In genomic region chr11:69362479-69362878, GRCm38 (mm10) we compare ENCODE assay signal across 1 mouse cellular context.
TF ChIP-seq lines count a peak whose summit lies in the region.

No protein-coding gene starts in this region.

TF ChIP-seq in MEL, 35 proteins besides CTCF, POLR2A, EP300 and RAD21:
- no peak for TF ChIP-seq GATA1 (IDR thresholded peaks at IDR 0.05; ENCODE audit: low read depth, low read length)
- no peak for TF ChIP-seq E2F4 (IDR thresholded peaks at IDR 0.05; ENCODE audit: borderline replicate concordance, low read depth, low read length)
- no peak for TF ChIP-seq TBP (IDR thresholded peaks at IDR 0.05; ENCODE audit: low read depth, low read length)
- TF ChIP-seq MAZ (IDR thresholded peaks at IDR 0.05; ENCODE audit: low read depth, low read length) = no peak
- TF ChIP-seq USF2 (IDR thresholded peaks at IDR 0.05; ENCODE audit: borderline replicate concordance in 1 of 2, insufficient read depth in 1 of 2, low read depth in 1 of 2, low read length in 2 of 2) = no peak
- TF ChIP-seq SMC3 (IDR thresholded peaks at IDR 0.05; ENCODE audit: low read depth, low read length) = no peak
- no peak for TF ChIP-seq ZKSCAN1 (IDR thresholded peaks at IDR 0.05; ENCODE audit: low read depth, low read length)
- TF ChIP-seq MYC (IDR thresholded peaks at IDR 0.05; ENCODE audit: low read depth, low read length) = no peak
- TF ChIP-seq NELFE (IDR thresholded peaks at IDR 0.05; ENCODE audit: low read depth, low read length) = no peak
- no peak for TF ChIP-seq TAL1 (IDR thresholded peaks at IDR 0.05; ENCODE audit: low read length)
- no peak for TF ChIP-seq ELF1 (IDR thresholded peaks at IDR 0.05; ENCODE audit: low read depth, low read length)
- no peak for TF ChIP-seq MAX (IDR thresholded peaks at IDR 0.05; ENCODE audit: low read length)
